Mouse (Mus musculus) c-Kit-positive CD71-positive TER-119-negative erythroid progenitor cells, embryonic 14.5 days (primary cell): ENCODE measurements around the gene Slc25a54.

ENCODE experiments used
- DNase-seq: peaks from one replicate; pipeline ENCODE4 v3.0.0-alpha.2; 2013; ENCODE audit warnings: low read depth

The Slc25a54 gene

GRCm38 (mm10) chr3:109080169-109080568, at the start of gene Slc25a54:
Gene Slc25a54 (plus strand): TSS chr3:109080469.
- no peak for DNase-seq

- no peak for DNase-seq
Observed at GRCm38 (mm10) chr3:109030817-109031216, 49.5 kb upstream of the Slc25a54 start.

GRCm38 (mm10) chr3:109031626-109032025, 48.6 kb upstream of the Slc25a54 start:
- DNase-seq = no peak

GRCm38 (mm10) chr3:109032306-109032705, 48.0 kb upstream of the Slc25a54 start:
- no peak for DNase-seq

GRCm38 (mm10) chr3:109034411-109034810, 45.9 kb upstream of the Slc25a54 start:
- DNase-seq = no peak

GRCm38 (mm10) chr3:109040908-109041307, 39.4 kb upstream of the Slc25a54 start:
- DNase-seq = no peak

- DNase-seq = no peak
Observed at GRCm38 (mm10) chr3:109043395-109043794, 36.9 kb upstream of the Slc25a54 start.

GRCm38 (mm10) chr3:109046428-109046827, 33.8 kb upstream of the Slc25a54 start:
- no peak for DNase-seq

GRCm38 (mm10) chr3:109047707-109048283, 32.5 kb upstream of the Slc25a54 start:
- no peak for DNase-seq

- DNase-seq = no peak
Observed at GRCm38 (mm10) chr3:109051056-109051945, 29.0 kb upstream of the Slc25a54 start.

GRCm38 (mm10) chr3:109051946-109052331, 28.3 kb upstream of the Slc25a54 start:
- DNase-seq = no peak

GRCm38 (mm10) chr3:109059903-109060302, 20.4 kb upstream of the Slc25a54 start:
- DNase-seq = no peak

- DNase-seq = no peak
Observed at GRCm38 (mm10) chr3:109062391-109062790, 17.9 kb upstream of the Slc25a54 start.

- peak; percentile 54 for DNase-seq
Observed at GRCm38 (mm10) chr3:109062989-109063388, 17.3 kb upstream of the Slc25a54 start.

GRCm38 (mm10) chr3:109084418-109084817, 4.1 kb downstream of the Slc25a54 start:
- no peak for DNase-seq

GRCm38 (mm10) chr3:109088460-109088859, 8.2 kb downstream of the Slc25a54 start:
- no peak for DNase-seq

- no peak for DNase-seq
Observed at GRCm38 (mm10) chr3:109104702-109105101, 24.4 kb downstream of the Slc25a54 start.

- no peak for DNase-seq
Observed at GRCm38 (mm10) chr3:109117136-109117535, 36.9 kb downstream of the Slc25a54 start.

GRCm38 (mm10) chr3:109119562-109119961, 39.3 kb downstream of the Slc25a54 start:
- DNase-seq = no peak

GRCm38 (mm10) chr3:109119973-109120372, 39.7 kb downstream of the Slc25a54 start:
- no peak for DNase-seq

- peak; percentile 8 for DNase-seq
Observed at GRCm38 (mm10) chr3:109122641-109123530, 42.6 kb downstream of the Slc25a54 start, which contains the start of gene Slc25a24. Gene Slc25a24 (plus strand): TSS chr3:109123149.

- peak; percentile 0 for DNase-seq
Observed at GRCm38 (mm10) chr3:109123531-109123981, 43.3 kb downstream of the Slc25a54 start.
